Mouse (Mus musculus) adrenal gland, postnatal 4 days (tissue): ENCODE results near the gene Itk. TPM values are rescaled to one million over a fixed set of nuclear protein-coding genes. Genes with fewer than 3 reads are reported as not detected.

Experiments
- DNase-seq, 2 experiments: peaks; one replicate each; pipeline ENCODE4 v3.0.0; 2021 to 2022; ENCODE audit warnings: low spot score in 2 of 2, mixed read lengths in 2 of 2
- total RNA-seq, 2 experiments: library from RNA; stranded (reverse); gene quantifications; 2 replicates each; pipeline ENCODE4 v1.2.3; 2021

Itk gene
- total RNA-seq, 2 experiments from 2014 or later: 0.36 to 0.37 TPM

DNA sequence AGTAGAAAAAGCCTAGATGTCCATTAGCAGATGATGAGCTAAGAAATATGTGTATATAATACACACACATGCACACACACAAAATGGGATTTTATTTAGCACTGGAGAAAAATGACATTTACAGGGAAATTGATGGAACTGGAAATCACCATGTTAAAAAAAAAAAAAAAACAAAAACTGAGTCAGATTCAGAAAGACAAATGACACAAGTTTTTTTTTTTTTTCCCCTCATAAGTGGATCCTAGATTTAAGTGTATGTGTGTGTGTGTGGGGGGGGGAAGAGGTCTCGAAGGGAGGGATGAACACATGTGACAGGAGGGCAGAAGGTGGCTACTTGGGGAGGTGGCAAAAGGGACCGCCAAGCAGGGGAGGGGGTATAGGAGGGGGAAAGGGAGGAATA, 5.8 kb upstream of the Itk start:
- DNase-seq: no peak

GRCm38 (mm10) chr11:46393413-46393812, 4.1 kb upstream of the Itk start:
- no peak for DNase-seq

- DNase-seq: no peak
Observed at GRCm38 (mm10) chr11:46392890-46393289, 3.6 kb upstream of the Itk start.

DNA sequence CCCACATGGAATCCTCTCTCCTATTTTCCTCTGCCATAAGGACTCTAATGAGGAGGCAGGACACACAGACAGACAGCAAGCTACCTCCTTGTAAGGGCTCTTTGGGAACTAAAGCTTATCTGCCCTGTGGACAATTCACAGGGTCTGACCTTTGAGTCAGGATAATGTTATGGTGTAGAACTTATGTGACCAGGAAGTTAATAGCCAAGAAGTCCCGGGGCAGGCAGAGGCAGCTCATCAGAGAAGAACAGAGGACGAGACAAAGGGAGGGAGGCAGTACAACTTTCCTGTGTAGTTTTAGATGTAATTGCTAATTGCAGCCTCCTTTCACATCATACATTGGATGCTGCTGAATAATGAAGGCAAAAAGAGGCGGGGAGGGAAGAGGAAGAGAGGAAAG, 1.3 kb upstream of the Itk start:
- no peak for DNase-seq

DNA sequence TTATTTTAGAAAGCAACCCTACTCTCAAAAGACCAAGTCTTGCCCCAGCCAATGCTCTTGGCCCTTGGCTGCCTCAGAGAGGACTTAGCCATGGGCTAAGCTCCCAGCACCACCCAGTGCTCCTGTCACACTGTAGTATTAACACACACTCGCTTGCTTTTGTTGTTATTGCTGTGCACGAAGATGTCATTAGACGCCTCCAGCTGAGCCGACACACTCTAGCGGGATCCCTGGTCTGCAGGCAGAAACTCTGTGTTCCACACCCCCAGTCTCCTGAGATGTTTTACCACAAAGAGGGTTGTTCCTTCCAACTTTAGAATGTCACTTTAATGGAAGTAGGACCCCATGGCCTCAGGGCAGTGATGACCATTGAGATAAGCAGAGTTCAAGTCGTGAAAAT, 877 bp downstream of the Itk start:
- no peak for DNase-seq

DNA sequence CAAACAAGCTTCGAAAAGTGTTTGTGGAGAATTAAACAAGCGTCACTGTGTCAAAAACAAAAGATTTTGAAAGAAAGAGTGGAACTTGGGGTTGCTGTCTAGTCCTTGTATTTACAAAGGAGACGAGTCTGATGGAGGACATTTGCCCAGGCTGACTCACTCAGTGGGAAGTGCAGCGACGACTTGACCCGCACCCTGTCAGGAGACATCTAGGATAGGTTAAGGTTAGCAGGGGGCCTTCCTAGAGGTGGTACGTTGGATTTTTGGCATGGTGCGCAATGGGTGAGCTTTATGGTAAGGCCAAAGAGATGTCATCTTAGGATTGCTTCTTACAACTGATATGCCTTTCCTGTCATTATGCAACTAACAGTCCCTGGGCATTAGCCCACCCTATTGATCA, 2.3 kb downstream of the Itk start:
- no peak for DNase-seq

DNA sequence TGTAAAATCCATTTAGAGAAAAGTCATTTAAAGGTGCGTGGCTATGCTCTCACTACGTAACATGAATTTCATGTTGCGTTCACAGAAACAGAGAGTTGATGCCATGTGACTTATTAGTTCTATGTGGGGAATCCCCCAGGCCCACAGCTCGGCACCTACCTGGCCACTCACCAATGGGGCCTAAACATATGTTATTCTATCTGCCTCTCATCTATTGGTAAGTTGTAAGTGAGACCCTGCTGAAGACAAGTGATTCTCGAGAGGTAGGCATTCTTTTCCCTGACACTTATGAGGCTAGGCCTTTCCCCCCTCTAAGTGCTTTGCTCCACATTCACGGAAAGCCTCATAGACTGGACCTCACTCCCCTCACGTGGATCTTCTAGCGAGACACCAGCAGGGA, 2.8 kb downstream of the Itk start:
- DNase-seq: no peak

DNA sequence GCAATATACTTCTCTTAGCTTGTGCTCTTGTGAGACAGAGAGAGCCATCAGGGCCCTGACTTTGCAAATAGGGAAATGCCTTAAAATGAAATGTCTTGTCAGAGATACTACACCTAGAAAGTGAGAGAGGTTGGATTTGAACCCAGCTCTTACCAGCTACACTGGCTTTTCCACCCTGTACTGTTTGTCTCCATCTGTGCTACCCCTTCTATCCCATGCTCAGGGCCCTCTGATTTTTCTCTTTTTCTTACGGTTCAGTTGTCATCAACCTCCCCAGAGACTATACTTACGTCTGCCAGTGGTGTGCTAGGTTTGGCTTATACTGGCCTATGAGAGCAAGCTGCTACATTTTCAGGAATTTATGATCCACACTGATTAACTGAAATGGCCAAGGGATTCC, 4.4 kb downstream of the Itk start:
- DNase-seq: no peak

- DNase-seq: no peak
Observed at GRCm38 (mm10) chr11:46382466-46382865, 6.8 kb downstream of the Itk start.

GRCm38 (mm10) chr11:46380097-46380675, 9.1 kb downstream of the Itk start:
- no peak for DNase-seq

DNA sequence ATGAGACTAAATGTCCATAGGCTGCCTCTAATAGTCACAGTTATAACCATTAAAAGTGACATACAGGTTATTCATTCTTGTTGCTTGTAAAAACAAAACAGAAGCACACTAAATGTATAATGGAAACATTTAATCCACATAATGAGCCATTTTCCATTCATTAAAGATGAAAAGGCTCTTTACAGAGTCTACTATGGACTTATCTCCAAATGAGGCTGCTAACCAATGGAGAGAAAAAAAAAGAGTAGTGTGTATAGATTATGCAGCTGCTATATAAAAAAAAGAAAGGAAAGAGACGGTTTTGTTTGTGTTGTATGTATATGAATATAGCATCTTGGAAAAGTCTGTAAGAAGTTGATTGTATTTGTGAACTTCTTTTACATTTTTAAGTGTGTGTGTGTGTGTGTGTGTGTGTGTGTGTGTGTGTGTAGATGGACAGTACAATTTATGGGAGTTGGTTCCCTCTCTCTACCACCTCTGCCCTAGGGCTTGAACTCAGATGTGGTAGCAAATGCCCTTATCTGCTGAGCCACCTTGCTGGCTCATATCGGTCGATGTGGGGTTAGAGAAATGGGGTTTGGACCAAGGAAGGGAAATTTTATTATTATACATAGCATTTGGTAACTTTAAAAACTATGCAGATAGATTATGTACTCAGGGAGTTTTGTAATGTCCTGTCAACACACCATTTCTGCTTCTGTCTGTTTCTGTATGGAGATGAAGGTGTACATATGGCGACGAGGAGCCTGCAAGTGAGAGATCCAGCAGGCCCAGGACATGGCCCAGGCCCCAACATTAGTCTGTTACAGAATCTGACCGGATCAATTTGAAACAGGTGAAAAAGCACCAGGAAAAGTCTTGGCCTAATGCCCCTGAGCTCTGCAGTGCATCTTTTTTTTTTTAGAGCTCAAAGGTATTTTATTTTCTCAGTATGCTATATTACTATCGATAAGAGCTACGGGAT, 11.2 kb downstream of the Itk start:
- no peak for DNase-seq

- DNase-seq: no peak
Observed at GRCm38 (mm10) chr11:46377316-46377715, 12.0 kb downstream of the Itk start.

DNA sequence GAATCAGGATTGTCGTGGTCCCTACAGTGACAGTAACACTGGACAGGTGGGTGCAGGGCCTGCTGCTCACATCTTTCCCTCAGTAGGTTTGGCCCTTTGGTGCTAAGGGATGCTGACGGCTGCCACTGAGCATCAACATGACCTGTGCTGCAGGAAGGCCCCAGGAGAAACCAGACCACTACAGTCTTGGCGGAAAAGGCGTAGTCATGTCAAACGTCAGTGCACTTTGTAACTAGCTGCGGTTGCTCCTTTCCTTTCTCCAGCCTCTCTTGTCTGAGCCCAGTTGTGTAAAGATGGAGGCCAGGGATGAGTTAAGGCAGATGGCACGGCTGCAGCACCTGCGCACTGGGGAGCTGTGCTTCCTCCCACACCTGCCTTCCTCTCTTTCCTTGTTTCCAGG, 14.3 kb downstream of the Itk start:
- no peak for DNase-seq

- DNase-seq: no peak
Observed at GRCm38 (mm10) chr11:46373071-46374030, 16.0 kb downstream of the Itk start.

GRCm38 (mm10) chr11:46372331-46372953, 16.9 kb downstream of the Itk start:
- DNase-seq: no peak

DNA sequence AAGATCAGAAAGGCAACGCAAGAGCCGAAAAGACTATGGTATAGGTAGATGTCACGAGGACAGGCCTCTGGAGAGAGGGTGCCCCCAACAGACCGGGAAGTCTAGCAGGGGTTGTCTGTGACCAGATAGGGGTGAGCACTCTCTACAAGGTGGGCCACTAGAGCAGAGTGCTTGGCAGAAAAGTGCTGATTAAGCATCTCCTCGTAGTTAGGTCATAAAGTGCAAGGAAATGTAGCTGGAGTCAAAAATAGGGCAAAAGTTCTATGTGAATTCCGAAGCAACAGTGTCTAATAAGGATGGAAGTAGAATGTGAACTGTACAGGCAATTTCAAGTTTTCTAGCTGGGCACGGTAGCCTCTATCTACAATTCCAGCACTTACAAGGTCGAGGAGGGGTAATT, 18.1 kb downstream of the Itk start:
- no peak for DNase-seq

DNA sequence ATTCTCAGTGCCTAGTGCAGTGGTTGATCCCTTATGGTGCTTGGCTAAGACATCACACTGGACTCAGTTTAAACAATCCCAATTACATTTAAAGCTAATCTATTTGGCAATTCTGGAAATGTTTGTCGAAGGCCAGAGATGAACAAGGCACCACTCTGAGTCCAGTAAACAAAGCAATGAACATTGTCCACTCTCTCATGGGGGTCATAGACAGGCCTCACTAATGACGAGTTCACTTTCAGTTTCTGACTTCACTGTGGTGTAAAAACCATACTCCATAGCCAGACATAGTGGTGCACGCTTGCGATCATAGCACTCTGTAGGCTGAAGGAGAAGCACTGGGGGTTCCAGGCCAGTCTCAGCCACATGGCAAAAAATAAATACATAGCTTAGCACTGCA, 18.9 kb downstream of the Itk start:
- no peak for DNase-seq

DNA sequence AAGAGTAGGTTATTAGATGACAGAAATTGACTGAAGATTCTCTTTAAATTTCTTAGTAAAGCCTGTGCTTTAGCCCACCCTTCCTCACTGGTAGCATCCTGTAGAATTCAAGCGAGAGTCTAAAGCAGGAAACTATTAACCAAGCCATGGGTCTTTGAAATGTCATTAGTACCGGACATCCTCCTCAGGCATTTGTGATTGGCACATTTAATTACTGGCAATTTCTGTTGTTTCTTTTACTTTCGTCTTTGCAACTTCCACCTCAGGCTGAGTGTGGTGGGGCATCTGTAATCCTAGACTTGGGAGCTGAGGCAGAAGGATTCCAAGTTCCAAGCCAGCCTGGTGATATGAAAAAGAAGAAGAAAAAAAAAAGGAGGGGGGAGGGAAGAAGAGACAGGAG, 23.0 kb downstream of the Itk start:
- no peak for DNase-seq

- DNase-seq: no peak
Observed at GRCm38 (mm10) chr11:46365744-46366143, 23.6 kb downstream of the Itk start.

GRCm38 (mm10) chr11:46363864-46364263, 25.5 kb downstream of the Itk start:
- DNase-seq: no peak
